Mouse (Mus musculus) testis, adult 2 months (tissue): ENCODE measurements around the gene Hspg2.

ENCODE experiments used
- CTCF ChIP-seq: fragments of 200-500 bp; IDR thresholded peaks from 2 replicates; pipeline ENCODE4 v1.5.1; 2012; ENCODE audit warnings: low read depth, mild to moderate bottlenecking, inconsistent platforms, low read length, moderate library complexity; ENCODE audit not compliant: control insufficient read depth, insufficient read depth, insufficient replicate concordance
- POLR2A ChIP-seq: fragments of 200-500 bp; IDR thresholded peaks from 2 replicates; pipeline ENCODE4 v1.6.1; 2012; ENCODE audit warnings: low read depth, mild to moderate bottlenecking, inconsistent platforms, low read length, moderate library complexity; ENCODE audit not compliant: control insufficient read depth

GRCm38 (mm10) chr4:137438842-137439241, 29.7 kb upstream of the Hspg2 start:
- TF ChIP-seq POLR2A (no peak), CTCF (no peak)
